Mouse (Mus musculus): Measurements from ENCODE around the gene Xrcc6. TPM values are rescaled to one million over a fixed set of nuclear protein-coding genes. Genes with fewer than 3 reads are reported as not detected.

Gene Xrcc6
- polyA plus RNA-seq, 1 experiment from 2014 or later: 91.5 TPM

DNA sequence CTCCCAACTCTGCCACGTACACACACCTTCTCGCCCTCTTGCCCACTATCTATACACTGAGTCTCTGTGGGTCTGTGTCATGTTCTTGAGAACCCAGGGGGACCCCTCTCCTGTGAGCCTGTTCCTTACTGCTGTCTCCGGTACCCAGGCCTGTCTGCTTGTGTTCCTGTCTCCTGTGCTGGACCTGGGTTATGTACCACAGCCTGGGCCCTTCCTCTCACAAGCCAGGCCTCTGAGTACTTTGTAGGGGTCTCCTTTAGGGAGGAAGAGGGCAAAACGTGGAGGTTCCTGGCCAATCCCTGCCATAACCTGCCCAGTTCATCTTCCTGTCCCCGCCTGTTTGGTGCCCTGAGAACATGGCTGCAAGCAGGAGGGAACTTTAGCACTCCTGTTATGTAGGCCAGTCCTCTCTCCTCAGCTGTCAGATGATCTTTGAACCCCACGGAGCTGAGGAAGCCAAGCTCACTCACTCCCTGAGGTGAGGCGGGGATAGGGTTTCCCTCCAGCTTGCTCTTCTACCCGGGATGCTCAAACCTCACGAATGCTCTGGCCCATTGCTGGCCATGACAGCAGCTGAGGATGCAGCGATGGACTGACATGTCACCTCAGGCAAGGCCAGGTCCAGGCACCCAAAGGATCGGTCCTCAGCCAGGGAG is 38.0 kb upstream of the Xrcc6 start:
- Histone ChIP-seq H3K36me3 (replicated peaks; ENCODE audit: control insufficient read depth, insufficient read depth, low read depth, low read length) (no peaks in the 10 kb centered on the region; the same call in 1 of the 2 replicates), H3K4me3 (ENCODE audit: low read depth, low read length) (no peak overlapping the region), H3K27ac (replicated peaks; ENCODE audit: low read depth, low read length) (no peak overlapping the region), H3K27me3 (ENCODE audit: control insufficient read depth, insufficient read depth, low read length) (no peaks in the 10 kb centered on the region), H3K4me2 (ENCODE audit: low read depth, low read length) (no peak overlapping the region), H3K9ac (replicated peaks; ENCODE audit: low read length) (0 out of 2 replicates have a peak overlapping the region, but pooled peaks have one; percentile 6), H3K4me1 (ENCODE audit: control insufficient read depth, insufficient read depth, low read length) (no peaks in the 10 kb centered on the region), H3K9me3 (replicated peaks; ENCODE audit: control insufficient read depth, low read length) (no peaks in the 10 kb centered on the region)
- DNase-seq (ENCODE audit: low spot score) (no peak), ATAC-seq (replicated peaks; ENCODE audit: insufficient number of reproducible peaks, low FRiP score, low TSS enrichment, low read depth) (no peak)
- WGBS: 69% methylated on average over 11 of the region's 11 CpGs

DNA sequence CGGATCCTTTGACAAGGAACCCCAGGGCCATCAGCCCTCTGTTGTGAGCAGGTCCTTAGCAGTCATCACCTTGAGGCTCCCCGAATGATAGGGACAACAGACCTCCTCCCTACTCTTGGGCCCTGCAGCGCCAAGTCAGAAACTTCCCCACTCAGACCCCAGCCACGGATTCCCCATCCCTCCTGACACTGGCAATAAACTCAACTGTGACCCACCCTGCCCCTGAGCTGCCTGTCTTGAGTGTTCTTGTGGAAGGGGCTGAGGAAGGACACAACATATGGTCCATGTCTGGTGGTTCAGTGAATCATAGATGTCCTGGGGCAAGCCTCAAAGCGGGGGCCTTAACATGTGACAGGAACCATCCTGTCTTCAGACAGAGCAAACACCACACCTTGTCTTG is 36.9 kb upstream of the Xrcc6 start:
- Histone ChIP-seq H3K27me3 (ENCODE audit: control insufficient read depth, insufficient read depth, low read length) (no peaks in the 10 kb centered on the region), H3K4me1 (ENCODE audit: control insufficient read depth, insufficient read depth, low read length) (no peaks in the 10 kb centered on the region), H3K36me3 (replicated peaks; ENCODE audit: control insufficient read depth, insufficient read depth, low read depth, low read length) (no peaks in the 10 kb centered on the region; the same call in 1 of the 2 replicates), H3K4me2 (ENCODE audit: low read depth, low read length) (no peak overlapping the region), H3K9me3 (replicated peaks; ENCODE audit: control insufficient read depth, low read length) (no peaks in the 10 kb centered on the region), H3K9ac (replicated peaks; ENCODE audit: low read length) (no peak overlapping the region), H3K4me3 (ENCODE audit: low read depth, low read length) (no peak overlapping the region), H3K27ac (replicated peaks; ENCODE audit: low read depth, low read length) (no peak overlapping the region)
- no peak for DNase-seq (ENCODE audit: low spot score)
- 82% methylated on average over 5 of the region's 5 CpGs for WGBS
- ATAC-seq (replicated peaks; ENCODE audit: insufficient number of reproducible peaks, low FRiP score, low TSS enrichment, low read depth): no peak

DNA sequence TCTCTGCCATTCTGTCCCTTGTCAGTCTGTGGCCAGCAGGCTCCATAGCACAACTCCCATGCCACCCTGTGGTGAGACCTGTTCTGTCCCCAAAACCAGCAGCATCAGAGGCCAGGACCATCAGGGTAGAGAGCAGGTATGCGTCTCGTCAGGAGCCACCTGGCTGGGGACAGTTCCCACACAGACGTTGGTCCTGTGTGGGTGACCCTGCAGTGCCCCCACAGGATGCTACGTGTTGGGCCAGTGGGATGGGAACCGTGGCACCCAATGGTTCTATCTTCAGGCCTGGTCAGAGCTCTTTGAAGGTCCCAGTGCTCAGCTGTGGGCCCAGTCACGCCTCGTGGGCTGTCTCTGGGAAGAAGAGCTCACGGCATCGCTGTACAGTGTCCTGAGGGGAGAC is 36.5 kb upstream of the Xrcc6 start:
- Histone ChIP-seq H3K4me2 (ENCODE audit: low read depth, low read length) (no peak overlapping the region), H3K4me1 (ENCODE audit: control insufficient read depth, insufficient read depth, low read length) (no peaks in the 10 kb centered on the region), H3K9me3 (replicated peaks; ENCODE audit: control insufficient read depth, low read length) (no peaks in the 10 kb centered on the region), H3K27ac (replicated peaks; ENCODE audit: low read depth, low read length) (no peak overlapping the region), H3K4me3 (ENCODE audit: low read depth, low read length) (no peak overlapping the region), H3K9ac (replicated peaks; ENCODE audit: low read length) (no peak overlapping the region), H3K27me3 (ENCODE audit: control insufficient read depth, insufficient read depth, low read length) (no peaks in the 10 kb centered on the region), H3K36me3 (replicated peaks; ENCODE audit: control insufficient read depth, insufficient read depth, low read depth, low read length) (no peaks in the 10 kb centered on the region; the same call in 1 of the 2 replicates)
- no peak for DNase-seq (ENCODE audit: low spot score)
- 87% methylated on average over 9 of the region's 9 CpGs for WGBS
- no peak for ATAC-seq (replicated peaks; ENCODE audit: insufficient number of reproducible peaks, low FRiP score, low TSS enrichment, low read depth)

DNA sequence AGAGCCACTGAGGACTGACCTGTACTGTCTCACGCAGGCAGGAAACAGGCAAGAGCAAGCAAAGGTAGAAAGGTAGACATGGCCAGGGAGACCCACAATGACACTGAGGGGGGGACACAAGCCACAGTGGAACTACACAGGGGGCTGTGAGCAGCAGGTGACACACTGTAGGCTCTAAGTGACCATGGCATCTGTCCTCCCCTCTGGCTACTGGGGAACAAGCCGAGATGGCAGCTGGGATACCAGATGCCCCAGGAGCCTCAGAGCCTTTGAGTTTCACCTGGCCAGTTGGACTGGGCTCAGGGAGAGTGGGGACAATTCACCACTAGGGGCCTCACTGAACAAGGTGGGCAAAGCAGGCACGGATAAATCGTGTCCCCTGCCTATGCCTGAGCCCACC is 35.3 kb upstream of the Xrcc6 start:
- DNase-seq (ENCODE audit: low spot score): no peak
- Histone ChIP-seq H3K27me3 (ENCODE audit: control insufficient read depth, insufficient read depth, low read length) (no peaks in the 10 kb centered on the region), H3K4me2 (ENCODE audit: low read depth, low read length) (no peak overlapping the region), H3K4me1 (ENCODE audit: control insufficient read depth, insufficient read depth, low read length) (no peaks in the 10 kb centered on the region), H3K4me3 (ENCODE audit: low read depth, low read length) (no peak overlapping the region), H3K9ac (replicated peaks; ENCODE audit: low read length) (no peak overlapping the region), H3K9me3 (replicated peaks; ENCODE audit: control insufficient read depth, low read length) (no peaks in the 10 kb centered on the region), H3K27ac (replicated peaks; ENCODE audit: low read depth, low read length) (no peak overlapping the region), H3K36me3 (replicated peaks; ENCODE audit: control insufficient read depth, insufficient read depth, low read depth, low read length) (no peaks in the 10 kb centered on the region; the same call in 1 of the 2 replicates)
- WGBS: 84% methylated on average over 4 of the region's 4 CpGs
- ATAC-seq (replicated peaks; ENCODE audit: insufficient number of reproducible peaks, low FRiP score, low TSS enrichment, low read depth): no peak

DNA sequence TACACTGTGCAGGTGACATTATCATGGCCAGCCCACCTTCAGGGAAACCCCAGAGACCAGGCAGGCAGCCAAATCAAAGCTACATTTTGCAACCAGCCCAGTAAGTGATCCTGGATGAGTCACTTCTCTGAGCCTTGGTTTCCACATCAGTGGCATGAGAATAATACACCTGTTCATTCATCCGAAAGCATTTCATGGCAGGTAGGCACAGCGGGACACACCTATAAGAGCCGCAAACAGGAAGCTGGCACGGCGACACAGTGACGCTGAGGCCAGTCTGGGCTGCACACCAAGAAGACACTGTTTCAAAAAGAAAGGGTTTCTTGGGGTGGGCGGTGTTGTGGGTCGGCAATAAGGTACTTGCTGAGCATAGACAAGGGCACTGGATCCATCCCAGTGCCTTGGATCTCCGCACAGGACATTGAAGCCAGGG is 33.5 kb upstream of the Xrcc6 start:
- Histone ChIP-seq H3K4me3 (ENCODE audit: low read depth, low read length) (no peak overlapping the region), H3K27ac (replicated peaks; ENCODE audit: low read depth, low read length) (no peak overlapping the region), H3K27me3 (ENCODE audit: control insufficient read depth, insufficient read depth, low read length) (no peaks in the 10 kb centered on the region), H3K4me1 (ENCODE audit: control insufficient read depth, insufficient read depth, low read length) (no peaks in the 10 kb centered on the region), H3K36me3 (replicated peaks; ENCODE audit: control insufficient read depth, insufficient read depth, low read depth, low read length) (no peaks in the 10 kb centered on the region; the same call in 1 of the 2 replicates), H3K9ac (replicated peaks; ENCODE audit: low read length) (no peak overlapping the region), H3K9me3 (replicated peaks; ENCODE audit: control insufficient read depth, low read length) (no peaks in the 10 kb centered on the region), H3K4me2 (ENCODE audit: low read depth, low read length) (no peak overlapping the region)
- WGBS: 96% methylated on average over 9 of the region's 9 CpGs
- ATAC-seq (replicated peaks; ENCODE audit: insufficient number of reproducible peaks, low FRiP score, low TSS enrichment, low read depth) (no peak), DNase-seq (ENCODE audit: low spot score) (no peak)

DNA sequence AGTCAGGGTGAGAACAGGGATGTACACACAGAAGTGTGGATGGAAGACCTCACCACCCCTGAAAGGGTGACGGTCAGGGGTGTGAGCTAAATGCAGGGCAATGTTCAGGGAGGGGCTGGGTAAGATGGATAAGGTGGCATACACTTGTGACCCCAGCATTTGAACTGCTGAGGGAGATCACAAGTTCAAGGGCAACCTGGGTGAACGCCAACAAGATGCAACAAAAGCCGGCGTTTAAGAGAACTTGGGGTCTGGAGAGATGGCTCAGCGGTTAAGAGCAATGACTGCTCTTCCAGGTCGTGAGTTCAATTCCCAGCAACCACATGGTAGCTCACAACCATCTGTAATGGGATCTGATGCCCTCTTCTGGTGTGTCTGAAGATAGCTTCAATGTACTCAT is 32.9 kb upstream of the Xrcc6 start:
- Histone ChIP-seq H3K9me3 (replicated peaks; ENCODE audit: control insufficient read depth, low read length) (no peaks in the 10 kb centered on the region), H3K4me2 (ENCODE audit: low read depth, low read length) (no peak overlapping the region), H3K4me3 (ENCODE audit: low read depth, low read length) (no peak overlapping the region), H3K36me3 (replicated peaks; ENCODE audit: control insufficient read depth, insufficient read depth, low read depth, low read length) (no peaks in the 10 kb centered on the region; the same call in 1 of the 2 replicates), H3K27me3 (ENCODE audit: control insufficient read depth, insufficient read depth, low read length) (no peaks in the 10 kb centered on the region), H3K9ac (replicated peaks; ENCODE audit: low read length) (no peak overlapping the region), H3K4me1 (ENCODE audit: control insufficient read depth, insufficient read depth, low read length) (no peaks in the 10 kb centered on the region), H3K27ac (replicated peaks; ENCODE audit: low read depth, low read length) (no peak overlapping the region)
- WGBS: 90% methylated on average over 6 of the region's 6 CpGs
- ATAC-seq (replicated peaks; ENCODE audit: insufficient number of reproducible peaks, low FRiP score, low TSS enrichment, low read depth) (no peak), DNase-seq (ENCODE audit: low spot score) (no peak)

DNA sequence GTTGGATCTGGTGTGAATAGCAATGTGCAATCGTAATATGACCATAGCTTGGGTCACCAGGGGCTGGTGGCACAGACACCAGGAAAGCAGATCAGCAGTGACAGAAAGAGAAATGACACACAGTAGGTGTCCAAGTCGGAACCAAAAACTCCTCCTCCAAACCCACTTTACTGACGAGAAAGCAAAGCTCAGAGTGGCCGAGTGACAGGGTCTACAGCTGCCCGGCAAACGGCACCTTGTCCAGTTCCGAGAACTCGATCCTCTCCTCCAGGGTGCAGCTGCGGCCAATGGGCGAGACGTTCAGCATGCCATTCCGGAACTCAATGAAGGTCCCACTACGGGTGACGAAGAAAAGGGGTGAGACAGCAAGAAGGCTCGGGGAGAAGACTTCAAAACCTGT is 32.2 kb upstream of the Xrcc6 start:
- Histone ChIP-seq H3K36me3 (replicated peaks; ENCODE audit: control insufficient read depth, insufficient read depth, low read depth, low read length) (no peaks in the 10 kb centered on the region; the same call in 1 of the 2 replicates), H3K4me2 (ENCODE audit: low read depth, low read length) (no peak overlapping the region), H3K4me3 (ENCODE audit: low read depth, low read length) (no peak overlapping the region), H3K9ac (replicated peaks; ENCODE audit: low read length) (no peak overlapping the region), H3K27me3 (ENCODE audit: control insufficient read depth, insufficient read depth, low read length) (no peaks in the 10 kb centered on the region), H3K27ac (replicated peaks; ENCODE audit: low read depth, low read length) (no peak overlapping the region), H3K4me1 (ENCODE audit: control insufficient read depth, insufficient read depth, low read length) (no peaks in the 10 kb centered on the region), H3K9me3 (replicated peaks; ENCODE audit: control insufficient read depth, low read length) (no peaks in the 10 kb centered on the region)
- ATAC-seq (replicated peaks; ENCODE audit: insufficient number of reproducible peaks, low FRiP score, low TSS enrichment, low read depth) (no peak), DNase-seq (ENCODE audit: low spot score) (no peak)
- 93% methylated on average over 15 of the region's 15 CpGs for whole genome bisulfite sequencing

DNA sequence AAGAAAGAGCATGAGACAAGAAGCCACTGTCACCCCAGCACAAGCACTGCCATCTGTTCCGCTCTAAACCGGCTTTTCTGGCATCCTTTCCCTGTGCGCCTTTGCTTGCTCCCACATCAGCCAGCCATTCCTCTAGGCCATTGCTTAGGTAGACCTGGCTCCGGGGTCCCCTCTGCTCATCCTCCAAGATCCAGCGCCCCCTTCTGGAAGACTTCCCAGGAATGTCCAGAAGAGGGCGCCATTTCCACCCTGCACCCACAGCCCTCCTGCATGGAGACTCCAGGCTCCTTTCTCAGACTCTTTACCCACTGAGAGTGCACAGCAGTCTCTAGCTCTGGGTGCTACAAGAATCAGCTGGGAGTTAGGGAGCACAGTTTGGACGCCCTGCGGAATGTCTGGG is 31.2 kb upstream of the Xrcc6 start:
- Histone ChIP-seq H3K9ac (replicated peaks; ENCODE audit: low read length) (no peak overlapping the region), H3K27ac (replicated peaks; ENCODE audit: low read depth, low read length) (no peak overlapping the region), H3K9me3 (replicated peaks; ENCODE audit: control insufficient read depth, low read length) (no peaks in the 10 kb centered on the region), H3K4me3 (ENCODE audit: low read depth, low read length) (no peak overlapping the region), H3K36me3 (replicated peaks; ENCODE audit: control insufficient read depth, insufficient read depth, low read depth, low read length) (no peaks in the 10 kb centered on the region; the same call in 1 of the 2 replicates), H3K4me1 (ENCODE audit: control insufficient read depth, insufficient read depth, low read length) (no peaks in the 10 kb centered on the region), H3K4me2 (ENCODE audit: low read depth, low read length) (no peak overlapping the region), H3K27me3 (ENCODE audit: control insufficient read depth, insufficient read depth, low read length) (no peaks in the 10 kb centered on the region)
- 57% methylated on average over 8 of the region's 8 CpGs for WGBS
- peak; percentile 53 for DNase-seq (ENCODE audit: low spot score)
- ATAC-seq (replicated peaks; ENCODE audit: insufficient number of reproducible peaks, low FRiP score, low TSS enrichment, low read depth): no peak

Measured in embryonic facial prominence, embryonic 11.5 days (tissue).